Mouse (Mus musculus): ENCODE data around the gene Mtx2. TPM values are rescaled to one million over a fixed set of nuclear protein-coding genes. Genes with fewer than 3 reads are reported as not detected.

The Mtx2 gene
- polyA plus RNA-seq, 1 experiment from 2014 or later, result 144 TPM

Other genes with a start within 250 kb of the Mtx2 start
- gene Lnpk, start 246.4 kb upstream of the Mtx2 start, polyA plus RNA-seq (2016; fragmentation: Nextera tagmentation; extraction: Ambion mirVana), result 48.4 and 51.7 TPM in 2 replicates
- 1.1 and 1.2 TPM in 2 replicates for gene Evx2, start 166.2 kb upstream of the Mtx2 start, polyA plus RNA-seq (2016; fragmentation: Nextera tagmentation; extraction: Ambion mirVana)
- 0.57 and 2.5 TPM in 2 replicates for gene Hoxd13, start 157.5 kb upstream of the Mtx2 start, polyA plus RNA-seq (2016; fragmentation: Nextera tagmentation; extraction: Ambion mirVana)
- gene Hoxd12, start 150.8 kb upstream of the Mtx2 start, polyA plus RNA-seq (2016; fragmentation: Nextera tagmentation; extraction: Ambion mirVana), result 4.1 and 8.0 TPM in 2 replicates
- 19.1 and 25.2 TPM in 2 replicates for gene Hoxd11, start 146.2 kb upstream of the Mtx2 start, polyA plus RNA-seq (2016; fragmentation: Nextera tagmentation; extraction: Ambion mirVana)
- gene Hoxd10, start 133.9 kb upstream of the Mtx2 start, polyA plus RNA-seq (2016; fragmentation: Nextera tagmentation; extraction: Ambion mirVana), result 48.9 and 49.0 TPM in 2 replicates
- gene Hoxd9, start 128.1 kb upstream of the Mtx2 start, polyA plus RNA-seq (2016; fragmentation: Nextera tagmentation; extraction: Ambion mirVana), result 34.4 and 36.8 TPM in 2 replicates
- 20.8 and 21.4 TPM in 2 replicates for gene Hoxd8, start 121.2 kb upstream of the Mtx2 start, polyA plus RNA-seq (2016; fragmentation: Nextera tagmentation; extraction: Ambion mirVana)
- gene Hoxd3, start 113.9 kb upstream of the Mtx2 start, polyA plus RNA-seq (2016; fragmentation: Nextera tagmentation; extraction: Ambion mirVana), result 55.9 and 68.9 TPM in 2 replicates
- gene Hoxd4, start 113.9 kb upstream of the Mtx2 start, polyA plus RNA-seq (2016; fragmentation: Nextera tagmentation; extraction: Ambion mirVana), result 14.2 and 16.0 TPM in 2 replicates
- 6.9 and 9.1 TPM in 2 replicates for gene Gm28230, start 99.1 kb upstream of the Mtx2 start, polyA plus RNA-seq (2016; fragmentation: Nextera tagmentation; extraction: Ambion mirVana)
- gene Hoxd1, start 62.8 kb upstream of the Mtx2 start, polyA plus RNA-seq (2016; fragmentation: Nextera tagmentation; extraction: Ambion mirVana), result 6.8 and 7.8 TPM in 2 replicates

All from neural tube, embryonic 12.5 days (tissue).